ENCODE assay signal across 10 mouse cellular contexts in genomic region chr2:58155271-58156107, GRCm38 (mm10). TPM values are rescaled to one million over a fixed set of nuclear protein-coding genes. Genes with fewer than 3 reads are reported as not detected.
DNase-seq lines count a peak whose midpoint lies in the region; ATAC-seq and TF ChIP-seq lines count a peak whose summit lies in the region.
"Had no signal": no experiment of that assay in that cellular context is flagged by ENCODE, and none has a peak within 500 bp of the region (broad histone marks: within the 10 kb centered on the region; RNA-seq: fewer than 3 reads in every experiment).

No protein-coding gene starts in this region.

- peak overlapping the region; percentile 68 for H3K4me2 ChIP-seq in liver, postnatal 0 days (ENCODE audit: low read depth, low read length)

- no peak for DNase-seq in frontal cortex, postnatal 36 days (ENCODE audit: low spot score in 2 of 2)
- peak; percentile 66 for DNase-seq in A20 (ENCODE audit: low read depth, low spot score)
- DNase-seq in liver, postnatal 0 days: peak; percentile 15
- DNase-seq in gastrocnemius, adult 2 months: no peak
- DNase-seq in layer of hippocampus, adult 11-12 months (ENCODE audit: low spot score): no peak
- no peak for DNase-seq in Muller cell, postnatal 12 days (ENCODE audit: inconsistent ontology term)
- DNase-seq: cerebellum, postnatal 10 days had no signal

- 39% methylated on average over 7 of the region's 7 CpGs for WGBS in liver, postnatal 0 days (ENCODE audit: insufficient replicate concordance)

- TF ChIP-seq CTCF in liver, postnatal 0 days (IDR thresholded peaks at IDR 0.05; ENCODE audit: low read depth): no peak
- TF ChIP-seq CTCF in gastrocnemius, adult 2 months (IDR thresholded peaks at IDR 0.05): no peak

- intact Hi-C loops in gastrocnemius, adult 2 months (cut with DNase I): no loop called here

- peak overlapping the region; percentile 55 for H3K4me3 ChIP-seq in erythroblast, embryonic 14.5 days (replicated peaks)
- H3K4me3 ChIP-seq in liver, postnatal 0 days (ENCODE audit: low read depth, low read length): peak overlapping the region; percentile 33
- H3K4me3 ChIP-seq in gastrocnemius, adult 2 months: no peak overlapping the region

- H3K27me3 ChIP-seq in erythroblast, embryonic 14.5 days (ENCODE audit: control insufficient read depth): peaks cover 2% of the 10 kb centered on the region; the same call in 1 of the 2 replicates
- no peaks in the 10 kb centered on the region for H3K27me3 ChIP-seq in liver, postnatal 0 days (ENCODE audit: insufficient read depth, low read length)

- peak; percentile 44 for ATAC-seq in frontal cortex, adult (ENCODE audit: low TSS enrichment)
- ATAC-seq in liver, postnatal 0 days: peak; percentile 52

- H3K36me3 ChIP-seq in erythroblast, embryonic 14.5 days (ENCODE audit: control insufficient read depth): no peaks in the 10 kb centered on the region
- no peaks in the 10 kb centered on the region; the same call in 1 of the 2 replicates for H3K36me3 ChIP-seq in liver, postnatal 0 days (replicated peaks; ENCODE audit: insufficient read depth, low read length)

- peak overlapping the region; percentile 81; the same call in 1 of the 2 replicates for H3K27ac ChIP-seq in liver, postnatal 0 days (ENCODE audit: low read depth)
- H3K27ac ChIP-seq in gastrocnemius, adult 2 months: no peak overlapping the region

- no peak for TF ChIP-seq EP300 in liver, postnatal 0 days (IDR thresholded peaks at IDR 0.05; ENCODE audit: low read depth)

- no peak overlapping the region for H3K9ac ChIP-seq in liver, postnatal 0 days (replicated peaks)

- peaks cover 10% of the 10 kb centered on the region for H3K4me1 ChIP-seq in erythroblast, embryonic 14.5 days (ENCODE audit: control insufficient read depth)
- H3K4me1 ChIP-seq in liver, postnatal 0 days (ENCODE audit: insufficient read depth): peaks cover 2% of the 10 kb centered on the region; the same call in 1 of the 2 replicates

- H3K9me3 ChIP-seq in erythroblast, embryonic 14.5 days (ENCODE audit: control insufficient read depth, low read length): no peaks in the 10 kb centered on the region
- H3K9me3 ChIP-seq in liver, postnatal 0 days (ENCODE audit: low read length): no peaks in the 10 kb centered on the region

RNA-seq across cellular contexts. Expression of gene Cytip, which starts 39.8 kb away (rescaled TPM):
- polyA plus RNA-seq in erythroblast, embryonic 14.5 days (2012): not detected in 2 replicates
- polyA plus RNA-seq in liver, postnatal 0 days (2015; fragmentation: Nextera tagmentation; extraction: Ambion mirVana): 6.8 and 7.5 TPM in 2 replicates
- under 1 TPM; 0.28 to 0.42 TPM for total RNA-seq in gastrocnemius, adult 2 months (2021)
- total RNA-seq: layer of hippocampus, adult 18-20 months had no signal

Comparison
In these comparisons a context has a peak if more than half of its experiments do, and no peak if none do; other contexts are left out.
1. DNase-seq: peak in A20 (single experiment) and liver, postnatal 0 days (single experiment); none in frontal cortex, postnatal 36 days (0 of 2), gastrocnemius, adult 2 months (single experiment), layer of hippocampus, adult 11-12 months (single experiment) and Muller cell, postnatal 12 days (single experiment).